Mouse (Mus musculus) thymus, adult 2 months (tissue): Measurements from ENCODE around the gene Dner.

Experiments used
- CTCF ChIP-seq: fragments of 200-500 bp; IDR thresholded peaks from 2 replicates; pipeline ENCODE4 v1.5.1; 2012; ENCODE audit warnings: mild to moderate bottlenecking, control low read depth, low read length, moderate library complexity, borderline replicate concordance; ENCODE audit not compliant: control insufficient read depth, poor library complexity, insufficient read depth; ENCODE audit errors: extremely low read depth
- POLR2A ChIP-seq: fragments of 200-500 bp; IDR thresholded peaks from 2 replicates; pipeline ENCODE4 v1.6.1; 2012; ENCODE audit warnings: mild to moderate bottlenecking, low read length, control low read depth, moderate library complexity; ENCODE audit not compliant: control insufficient read depth, poor library complexity, insufficient read depth; ENCODE audit errors: extremely low read depth

DNA sequence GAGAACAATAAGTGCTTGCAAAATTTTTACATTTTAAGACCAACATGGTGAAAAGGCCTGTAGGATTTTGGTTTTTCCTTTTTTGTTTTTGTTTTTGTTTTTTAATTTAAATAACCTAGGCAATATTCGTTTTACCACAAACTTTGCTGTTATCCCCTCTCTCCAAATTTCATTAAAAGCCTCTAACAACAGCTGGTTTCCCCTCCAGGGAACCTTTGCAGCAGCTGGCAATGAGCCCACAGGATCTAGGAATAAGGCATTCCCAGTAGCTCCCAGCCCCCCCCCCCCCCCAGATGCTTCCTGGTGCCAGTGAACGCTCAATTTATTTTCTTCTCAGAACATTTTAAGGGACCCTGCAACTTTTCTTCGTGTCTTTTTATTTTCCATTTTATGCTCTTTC lies 370.7 kb downstream of the Dner start:
- no peak for TF ChIP-seq POLR2A
- no peak for TF ChIP-seq CTCF
